Mouse (Mus musculus) hindbrain, embryonic 14.5 days (tissue): ENCODE data around the gene Lpcat2. TPM values are rescaled to one million over a fixed set of nuclear protein-coding genes. Genes with fewer than 3 reads are reported as not detected.

Source experiments
- ATAC-seq: fragments of 200-750 bp; cut with Nextera tagmentation; 2 replicates; pipeline ENCODE4 v1.8.0; 2017; ENCODE audit warnings: moderate number of reproducible peaks, mild to moderate bottlenecking, moderate TSS enrichment, moderate library complexity; ENCODE audit not compliant: low FRiP score
- DNase-seq: peaks from one replicate; pipeline ENCODE4 v3.0.0-alpha.2; 2015; ENCODE audit warnings: low spot score
- H3K27ac ChIP-seq: fragments of 300-500 bp; sonication (generic); 2 replicates; pipeline ENCODE4 v1.5.1; 2014; ENCODE audit warnings: mild to moderate bottlenecking, moderate library complexity
- H3K27me3 ChIP-seq: fragments of 300-500 bp; sonication (generic); 2 replicates; pipeline ENCODE4 v1.6.1; 2014; ENCODE audit warnings: mild to moderate bottlenecking, low read length, mixed read lengths; ENCODE audit not compliant: control insufficient read depth, insufficient read depth
- H3K36me3 ChIP-seq: fragments of 300-500 bp; sonication (generic); replicated peaks from 2 replicates; pipeline ENCODE4 v1.6.1; 2014; ENCODE audit not compliant: control insufficient read depth, insufficient read depth
- H3K4me1 ChIP-seq: fragments of 300-500 bp; sonication (generic); replicated peaks from 2 replicates; pipeline ENCODE4 v1.6.1; 2014; ENCODE audit warnings: antibody characterized with exemption, low read length, mixed read lengths; ENCODE audit not compliant: control insufficient read depth, insufficient read depth
- H3K4me2 ChIP-seq: fragments of 300-500 bp; sonication (generic); replicated peaks from 2 replicates; pipeline ENCODE4 v1.6.1; 2014; ENCODE audit warnings: mild to moderate bottlenecking, moderate library complexity
- H3K4me3 ChIP-seq: fragments of 300-500 bp; sonication (generic); replicated peaks from 2 replicates; pipeline ENCODE4 v1.5.1; 2014; ENCODE audit warnings: mild to moderate bottlenecking, low read length
- H3K9ac ChIP-seq: fragments of 300-500 bp; sonication (generic); 2 replicates; pipeline ENCODE4 v1.6.1; 2014
- H3K9me3 ChIP-seq: fragments of 300-500 bp; sonication (generic); 2 replicates; pipeline ENCODE4 v1.6.1; 2016; ENCODE audit warnings: low read length; ENCODE audit not compliant: control insufficient read depth
- WGBS: fragments of 180-500 bp; shearing (Covaris S2); extraction: QIAGEN DNeasy Blood & Tissue Kit; methylation state at CpG from one replicate; pipeline ENCODE4 v1.1.7; 2014; 5-methylcytosine and 5-hydroxymethylcytosine counted together
- microRNA-seq: library from miRNA; unstranded; fragments of <30 nt; microRNA quantifications from one replicate; pipeline ENCODE4, GENCODE M21; 2016
- polyA plus RNA-seq: library from polyadenylated mRNA; unstranded; fragments of >200 nt; fragmentation: Nextera tagmentation; extraction: Ambion mirVana; gene quantifications from 2 replicates; pipeline ENCODE4 v1.2.1, GENCODE M21; 2014

Gene Lpcat2
- polyA plus RNA-seq, 1 experiment from 2014 or later: 11.8 TPM

DNA sequence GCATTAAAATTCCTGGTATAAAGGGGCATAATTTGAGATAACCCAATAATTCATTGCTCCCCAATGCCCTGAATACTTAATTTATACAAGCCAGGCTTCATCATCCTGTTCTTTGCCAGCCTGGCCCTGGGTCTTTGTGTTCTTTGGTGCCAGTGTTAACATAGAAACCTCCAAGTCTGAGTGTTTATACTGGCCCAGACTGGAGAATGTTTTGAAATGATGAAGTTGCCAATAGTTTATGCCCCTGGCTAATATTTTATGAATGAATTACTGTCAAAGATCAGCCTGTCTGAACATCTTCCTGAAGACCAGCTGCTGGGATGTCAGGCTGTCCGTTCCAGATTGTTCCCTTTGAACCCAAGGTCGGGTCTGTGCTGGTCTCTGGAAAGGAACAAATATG lies 109.4 kb downstream of the Lpcat2 start:
- H3K27ac ChIP-seq: no peak overlapping the region
- H3K4me1 ChIP-seq: peaks cover 13% of the 10 kb centered on the region
- 67% methylated on average over 2 of the region's 2 CpGs for WGBS
- peaks cover 38% of the 10 kb centered on the region for H3K27me3 ChIP-seq
- H3K36me3 ChIP-seq: no peaks in the 10 kb centered on the region
- DNase-seq: no peak
- H3K4me3 ChIP-seq: no peak overlapping the region
- H3K4me2 ChIP-seq: no peak overlapping the region
- no peak for ATAC-seq
- no peak overlapping the region for H3K9ac ChIP-seq
- no peaks in the 10 kb centered on the region for H3K9me3 ChIP-seq

Small RNA genes lying within 50 kb of the gene (microRNA-seq; reads per million reads assigned to microRNA genes)
- gene Gm22151: not detected

Other genes starting within 250 kb of the Lpcat2 start
- 0.86 and 2.3 TPM in 2 replicates for gene Irx6, start 181.1 kb upstream of the Lpcat2 start, polyA plus RNA-seq
- gene Mmp2, start 28.0 kb upstream of the Lpcat2 start, polyA plus RNA-seq: 33.8 and 35.9 TPM in 2 replicates
- 0.27 and 0.86 TPM in 2 replicates for gene Capns2, start 46.1 kb downstream of the Lpcat2 start, polyA plus RNA-seq
- gene Slc6a2, start 104.7 kb downstream of the Lpcat2 start, polyA plus RNA-seq: 1.7 and 3.4 TPM in 2 replicates
- gene Ces1a, start 192.9 kb downstream of the Lpcat2 start, polyA plus RNA-seq: not detected in 2 replicates
- gene Ces1b, start 224.7 kb downstream of the Lpcat2 start, polyA plus RNA-seq: not detected in 2 replicates